Mouse (Mus musculus) adipocyte (in vitro differentiated cells): ENCODE measurements around the gene Rgs7bp.
"Not testable (repeated sequence)": the region's sequence is repeated elsewhere in the genome, so short reads cannot be mapped to it uniquely, and the experiment has no call there.

Experiments used
- DNase-seq: peaks from one replicate; pipeline ENCODE4 v3.0.0-alpha.2; 2016; ENCODE audit warnings: low spot score

Rgs7bp gene

GRCm38 (mm10) chr13:104936586-104936985, 118.1 kb downstream of the Rgs7bp start:
- no peak for DNase-seq

- DNase-seq = no peak
Measured at GRCm38 (mm10) chr13:104931635-104932532, 122.8 kb downstream of the Rgs7bp start.

GRCm38 (mm10) chr13:104930814-104931213, 123.9 kb downstream of the Rgs7bp start:
- DNase-seq = no peak

- no peak for DNase-seq
Measured at GRCm38 (mm10) chr13:104918663-104919062, 136.1 kb downstream of the Rgs7bp start.

- DNase-seq = not testable (repeated sequence)
Measured at GRCm38 (mm10) chr13:104916771-104917170, 138.0 kb downstream of the Rgs7bp start.

GRCm38 (mm10) chr13:104916106-104916505, 138.6 kb downstream of the Rgs7bp start:
- no peak for DNase-seq

- no peak for DNase-seq
Measured at GRCm38 (mm10) chr13:104914288-104914895, 140.3 kb downstream of the Rgs7bp start.

- DNase-seq = not testable (repeated sequence)
Measured at GRCm38 (mm10) chr13:104911626-104912025, 143.1 kb downstream of the Rgs7bp start.

GRCm38 (mm10) chr13:104911006-104911405, 143.7 kb downstream of the Rgs7bp start:
- not testable (repeated sequence) for DNase-seq

GRCm38 (mm10) chr13:104908691-104909090, 146.0 kb downstream of the Rgs7bp start:
- no peak for DNase-seq
